Mouse (Mus musculus) bone marrow, adult 2 months (tissue): ENCODE results near the gene Pkd2. TPM values are rescaled to one million over a fixed set of nuclear protein-coding genes. Genes with fewer than 3 reads are reported as not detected.

Experiments
- H3K27ac ChIP-seq: fragments of 200-500 bp; 2 replicates; pipeline ENCODE4 v1.5.1; 2012; ENCODE audit warnings: low read depth, mild to moderate bottlenecking, control low read depth, inconsistent platforms, low read length; ENCODE audit not compliant: control insufficient read depth, poor library complexity, insufficient read depth
- H3K4me1 ChIP-seq: fragments of 200-500 bp; 2 replicates; pipeline ENCODE4 v1.6.1; 2011; ENCODE audit warnings: low read length; ENCODE audit not compliant: control insufficient read depth, insufficient read depth
- H3K4me3 ChIP-seq: fragments of 200-500 bp; replicated peaks from 2 replicates; pipeline ENCODE3; 2011; ENCODE audit warnings: mild to moderate bottlenecking, low read depth, low read length, control low read depth; ENCODE audit not compliant: control insufficient read depth
- CTCF ChIP-seq: fragments of 200-500 bp; IDR thresholded peaks from 2 replicates; pipeline ENCODE4 v1.5.1; 2011; ENCODE audit warnings: low read length, control low read depth; ENCODE audit not compliant: control insufficient read depth, insufficient read depth
- POLR2A ChIP-seq: fragments of 200-500 bp; IDR thresholded peaks from 2 replicates; pipeline ENCODE4 v1.6.1; 2011; ENCODE audit warnings: low read depth, mild to moderate bottlenecking, control low read depth, low read length, borderline replicate concordance; ENCODE audit not compliant: control insufficient read depth
- WGBS: fragments of 180-500 bp; shearing (Covaris S2); methylation state at CpG from one replicate; pipeline ENCODE4 v1.1.7; 2018; 5-methylcytosine and 5-hydroxymethylcytosine counted together
- polyA plus RNA-seq: library from polyadenylated mRNA; stranded (reverse); fragments of >200 nt; gene quantifications from 2 replicates; pipeline ENCODE4 v1.2.4, GENCODE M21; 2011; ENCODE audit warnings: low replicate concordance; ENCODE audit not compliant: missing spikeins, insufficient read depth, insufficient read length

Pkd2 gene
- polyA plus RNA-seq, result 1.5 and 3.3 TPM in 2 replicates

DNA sequence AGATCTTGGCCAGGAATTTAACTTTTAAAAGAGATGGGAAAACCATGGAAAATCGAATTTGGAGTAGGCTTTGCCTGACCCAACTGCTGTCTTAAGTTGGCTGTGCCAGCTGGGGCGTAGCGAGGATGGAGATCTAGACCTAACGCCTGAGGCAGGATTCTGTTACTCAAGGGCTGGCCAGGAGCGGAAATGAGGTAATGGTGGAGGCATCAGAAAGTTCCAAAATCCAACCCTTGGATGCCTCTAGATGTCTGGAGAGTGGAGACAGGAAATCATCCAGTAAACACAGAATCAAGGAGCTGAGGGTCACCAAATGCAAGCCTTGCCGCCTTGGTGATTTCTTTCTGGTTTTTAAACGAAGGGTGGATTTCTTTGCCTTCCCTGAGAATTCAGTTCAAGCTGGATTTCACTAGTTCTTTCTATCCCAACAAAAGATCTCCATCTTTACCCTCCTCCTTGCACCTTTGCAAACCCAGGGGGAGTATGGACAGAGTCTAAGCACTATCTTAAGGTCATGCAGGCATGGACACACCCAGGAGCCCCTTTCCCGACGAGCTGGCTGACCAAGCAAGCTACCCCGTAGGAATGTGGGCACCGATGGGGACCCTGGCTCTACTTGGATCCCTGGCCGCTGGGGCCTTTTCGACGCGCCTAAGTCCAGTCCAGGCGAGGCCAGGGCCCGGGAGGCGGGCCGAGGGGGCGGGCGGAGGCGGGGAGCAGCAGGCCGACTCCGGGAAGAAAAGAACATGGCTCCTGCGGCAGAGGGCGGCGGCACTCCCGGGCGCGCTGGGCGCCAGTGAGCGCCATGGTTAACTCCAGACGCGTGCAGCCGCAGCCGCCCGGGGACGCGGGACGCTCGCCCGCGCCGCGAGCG is at the start of gene Pkd2:
Gene Pkd2, plus strand, starts transcription at position 619 of the 874 bp plus-strand sequence.
- TF ChIP-seq CTCF (no peak), POLR2A (no peak)
- WGBS, result 12% methylated on average over 46 of the region's 46 CpGs
- no peaks in the 10 kb centered on the region for H3K4me1 ChIP-seq
- H3K4me3 ChIP-seq, result peak within 1 kb of the TSS; percentile 68
- no peak within 1 kb of the TSS; the same call in 1 of the 2 replicates for H3K27ac ChIP-seq

DNA sequence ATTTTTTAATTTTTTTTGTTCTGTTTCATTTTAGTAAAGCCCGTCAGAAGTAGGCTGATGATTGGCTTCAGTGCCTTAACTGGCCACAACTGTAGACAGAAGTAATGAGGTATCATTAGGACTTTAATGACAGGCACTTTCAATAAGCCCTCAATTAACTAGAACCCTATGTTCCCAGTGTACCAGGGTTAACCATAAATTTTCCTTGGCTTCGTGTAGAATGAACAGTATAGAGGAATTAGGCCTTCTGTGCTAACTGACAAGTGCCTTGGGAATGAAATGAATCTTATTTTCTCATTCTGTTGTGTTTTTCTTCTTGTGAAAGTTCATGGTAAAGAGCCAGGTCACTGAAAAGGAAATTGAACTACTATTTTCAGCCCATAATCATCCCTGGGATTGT is 43.3 kb upstream of the Pkd2 start:
- Histone ChIP-seq H3K4me1 (no peaks in the 10 kb centered on the region; the same call in none of the 2 replicates), H3K4me3 (no peak overlapping the region), H3K27ac (no peak overlapping the region)
- WGBS, result 75% methylated on average over 2 of the region's 2 CpGs
- TF ChIP-seq POLR2A, result no peak
- TF ChIP-seq CTCF, result no peak

DNA sequence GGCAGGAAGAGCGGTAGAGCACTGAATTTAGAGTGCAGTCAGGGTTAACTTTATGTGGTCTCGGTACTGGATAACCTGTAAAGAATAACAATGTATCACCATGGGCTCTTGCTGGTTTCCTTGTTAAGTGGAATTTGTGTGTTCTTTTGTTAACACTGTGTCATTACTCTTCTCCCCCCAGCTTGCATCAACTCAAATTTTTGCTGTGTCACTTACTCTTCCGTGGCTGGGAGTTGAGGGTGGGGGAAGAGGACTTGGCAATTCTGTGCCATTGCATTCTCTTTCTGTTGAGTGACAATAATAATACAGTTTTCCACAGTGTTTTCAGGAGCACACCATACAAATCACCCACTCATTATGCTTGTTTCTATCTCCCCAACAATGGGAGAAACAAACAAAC is 42.2 kb upstream of the Pkd2 start:
- WGBS, result 32% methylated on average over 3 of the region's 3 CpGs
- H3K27ac ChIP-seq, result no peak overlapping the region
- H3K4me1 ChIP-seq, result no peaks in the 10 kb centered on the region; the same call in none of the 2 replicates
- no peak overlapping the region for H3K4me3 ChIP-seq
- TF ChIP-seq POLR2A, result no peak
- no peak for TF ChIP-seq CTCF

DNA sequence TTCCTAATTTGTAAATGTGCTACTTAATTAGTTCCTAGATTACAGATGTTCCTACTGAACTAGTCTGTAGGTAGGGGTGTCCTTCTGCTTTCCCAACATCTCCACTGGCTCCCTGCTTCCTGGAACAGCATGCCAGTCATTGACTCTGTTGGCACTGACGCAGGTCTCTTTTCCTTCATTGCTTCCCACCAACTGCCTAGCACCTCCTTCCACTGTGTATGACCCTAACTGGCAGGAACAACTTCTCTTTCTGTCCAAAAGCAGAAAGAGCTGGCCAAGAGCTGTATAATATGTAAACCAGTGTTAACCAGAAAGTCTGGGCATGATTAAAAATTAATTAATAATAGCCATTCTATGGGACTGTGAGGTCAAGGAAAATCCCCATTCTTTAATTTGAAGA is 41.5 kb upstream of the Pkd2 start:
- Histone ChIP-seq H3K27ac (no peak overlapping the region), H3K4me3 (no peak overlapping the region), H3K4me1 (no peaks in the 10 kb centered on the region; the same call in none of the 2 replicates)
- TF ChIP-seq POLR2A (no peak), CTCF (no peak)
- WGBS, result 45% methylated on average over 1 of the region's 1 CpGs

DNA sequence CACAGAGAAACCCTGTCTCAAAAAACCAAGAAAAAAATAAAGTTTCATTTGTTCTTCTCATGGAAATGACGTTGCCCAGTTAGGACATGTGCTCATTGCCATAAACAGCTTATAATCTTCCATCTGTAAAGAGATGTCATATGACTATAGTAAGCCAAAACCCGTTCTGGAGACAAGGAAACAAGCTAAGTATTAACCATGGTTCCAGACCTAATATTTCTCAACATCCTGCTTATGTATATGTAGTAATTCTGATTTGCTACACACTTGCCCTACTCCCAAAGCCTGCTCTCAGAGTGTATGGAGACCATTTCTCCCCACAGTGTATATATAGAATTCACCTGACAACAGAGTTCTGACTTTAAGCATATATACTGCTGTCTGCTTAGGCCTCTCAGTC is 37.2 kb upstream of the Pkd2 start:
- WGBS, result 40% methylated on average over 2 of the region's 2 CpGs
- Histone ChIP-seq H3K27ac (no peak overlapping the region), H3K4me3 (no peak overlapping the region), H3K4me1 (no peaks in the 10 kb centered on the region; the same call in none of the 2 replicates)
- no peak for TF ChIP-seq POLR2A
- TF ChIP-seq CTCF, result no peak

DNA sequence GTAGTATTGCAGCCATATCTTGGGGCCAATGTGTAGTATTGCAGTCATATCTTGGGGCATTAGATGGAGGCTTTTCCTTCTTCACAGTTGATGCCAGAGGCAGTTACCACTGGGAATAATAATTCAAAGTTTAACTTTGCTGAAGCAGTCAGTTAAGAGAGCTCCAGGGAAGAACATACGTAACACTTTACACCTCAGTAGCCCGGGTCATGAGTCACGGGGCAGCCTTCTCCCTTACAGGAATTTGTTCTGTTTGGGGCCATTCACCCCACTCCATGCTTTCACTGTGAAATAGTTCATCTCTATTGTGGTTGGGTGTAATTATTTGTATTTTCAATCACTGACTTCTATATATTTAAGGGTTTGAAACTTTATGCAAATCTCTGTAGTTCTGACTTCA is 35.4 kb upstream of the Pkd2 start:
- TF ChIP-seq CTCF (no peak), POLR2A (no peak)
- no peak overlapping the region for H3K27ac ChIP-seq
- H3K4me1 ChIP-seq, result no peaks in the 10 kb centered on the region
- WGBS, result 87% methylated on average over 3 of the region's 3 CpGs
- no peak overlapping the region for H3K4me3 ChIP-seq

DNA sequence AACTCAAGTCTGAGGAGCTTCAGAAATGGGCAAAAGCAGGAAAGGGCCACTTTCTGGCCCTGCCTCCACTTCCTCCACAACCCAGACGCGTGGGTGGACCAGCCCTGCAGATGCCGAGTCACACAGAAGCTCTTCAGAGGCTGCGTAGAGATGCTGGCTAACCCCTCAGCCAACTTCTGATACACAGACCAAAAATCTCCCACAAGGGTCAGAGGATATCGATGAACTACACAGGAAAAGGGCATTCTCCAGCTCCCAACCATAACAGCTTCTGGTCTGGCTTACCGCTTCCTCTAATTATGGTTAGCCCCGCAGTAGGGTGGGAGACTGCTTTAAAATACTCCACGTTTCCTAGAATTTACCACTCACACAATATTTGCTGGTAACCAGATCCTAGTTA is 33.3 kb upstream of the Pkd2 start:
- no peak overlapping the region for H3K4me3 ChIP-seq
- no peak overlapping the region for H3K27ac ChIP-seq
- H3K4me1 ChIP-seq, result no peaks in the 10 kb centered on the region
- TF ChIP-seq CTCF (no peak), POLR2A (no peak)
- WGBS, result 4% methylated on average over 8 of the region's 8 CpGs

DNA sequence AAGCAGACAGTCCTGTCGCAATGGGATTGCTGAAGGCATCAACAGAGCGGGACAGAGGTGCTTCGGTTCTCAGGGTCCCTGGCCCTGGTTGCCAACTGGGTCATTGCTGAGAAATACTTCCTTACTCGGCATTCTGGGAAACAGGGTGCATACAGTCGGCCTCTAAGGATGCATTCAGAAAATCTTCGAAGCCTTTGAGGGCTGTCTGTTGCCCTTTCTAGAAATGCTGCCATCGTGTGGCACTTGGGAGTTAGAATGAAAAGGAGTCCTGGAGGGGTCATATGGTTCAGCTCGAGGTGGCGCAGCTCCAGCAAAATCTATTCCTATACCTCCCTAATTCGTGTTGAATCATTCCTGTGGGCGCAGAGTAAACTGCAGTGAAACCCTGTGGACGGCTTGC is 26.4 kb upstream of the Pkd2 start:
- TF ChIP-seq CTCF (no peak), POLR2A (no peak)
- WGBS, result 23% methylated on average over 12 of the region's 12 CpGs

More for the DNA sequence above, 26.4 kb upstream of the Pkd2 start:
- Histone ChIP-seq H3K4me3 (no peak overlapping the region), H3K4me1 (peaks cover 5% of the 10 kb centered on the region; the same call in 1 of the 2 replicates), H3K27ac (no peak overlapping the region)
